Mouse (Mus musculus) kidney, embryonic 14.5 days (tissue): ENCODE results near the gene Frmd4a. TPM values are rescaled to one million over a fixed set of nuclear protein-coding genes. Genes with fewer than 3 reads are reported as not detected.
"Not testable (repeated sequence)": the region's sequence is repeated elsewhere in the genome, so short reads cannot be mapped to it uniquely, and the experiment has no call there.

ENCODE experiments used
- ATAC-seq: fragments of 200-750 bp; cut with Nextera tagmentation; 2 replicates; pipeline ENCODE4 v1.8.0; 2017; ENCODE audit warnings: moderate number of reproducible peaks, mild to moderate bottlenecking, moderate TSS enrichment, moderate library complexity; ENCODE audit not compliant: low FRiP score, low TSS enrichment
- H3K27ac ChIP-seq: fragments of 300-500 bp; sonication (generic); 2 replicates; pipeline ENCODE4 v1.5.1; 2014; ENCODE audit warnings: low read depth, mild to moderate bottlenecking, low read length, moderate library complexity, mixed read lengths
- H3K27me3 ChIP-seq: fragments of 300-500 bp; sonication (generic); 2 replicates; pipeline ENCODE4 v1.6.1; 2014; ENCODE audit warnings: mild to moderate bottlenecking, low read length; ENCODE audit not compliant: control insufficient read depth, insufficient read depth
- H3K36me3 ChIP-seq: fragments of 300-500 bp; sonication (generic); 2 replicates; pipeline ENCODE4 v1.6.1; 2014; ENCODE audit warnings: low read length, mixed read lengths; ENCODE audit not compliant: control insufficient read depth, insufficient read depth
- H3K4me1 ChIP-seq: fragments of 300-500 bp; sonication (generic); 2 replicates; pipeline ENCODE4 v1.6.1; 2014; ENCODE audit warnings: low read length, mixed read lengths; ENCODE audit not compliant: control insufficient read depth, insufficient read depth
- H3K4me2 ChIP-seq: fragments of 300-500 bp; sonication (generic); replicated peaks from 2 replicates; pipeline ENCODE4 v1.6.1; 2014; ENCODE audit warnings: low read depth, mild to moderate bottlenecking, low read length
- H3K4me3 ChIP-seq: fragments of 300-500 bp; sonication (generic); 2 replicates; pipeline ENCODE4 v1.5.1; 2014; ENCODE audit warnings: mild to moderate bottlenecking, low read length
- H3K9ac ChIP-seq: fragments of 300-500 bp; sonication (generic); 2 replicates; pipeline ENCODE4 v1.6.1; 2014; ENCODE audit warnings: low read depth, mild to moderate bottlenecking, low read length, moderate library complexity
- H3K9me3 ChIP-seq: fragments of 300-500 bp; sonication (generic); 2 replicates; pipeline ENCODE4 v1.6.1; 2016; ENCODE audit warnings: low read length; ENCODE audit not compliant: control insufficient read depth
- WGBS: fragments of 180-500 bp; shearing (Covaris S2); extraction: QIAGEN DNeasy Blood & Tissue Kit; methylation state at CpG from one replicate; pipeline ENCODE4 v1.1.7; 2014; 5-methylcytosine and 5-hydroxymethylcytosine counted together
- polyA plus RNA-seq: library from polyadenylated mRNA; unstranded; fragments of >200 nt; fragmentation: Nextera tagmentation; extraction: Ambion mirVana; gene quantifications from 2 replicates; pipeline ENCODE4 v1.2.1, GENCODE M21; 2014

The Frmd4a gene
- polyA plus RNA-seq, 1 experiment from 2014 or later, result 39.2 TPM

DNA sequence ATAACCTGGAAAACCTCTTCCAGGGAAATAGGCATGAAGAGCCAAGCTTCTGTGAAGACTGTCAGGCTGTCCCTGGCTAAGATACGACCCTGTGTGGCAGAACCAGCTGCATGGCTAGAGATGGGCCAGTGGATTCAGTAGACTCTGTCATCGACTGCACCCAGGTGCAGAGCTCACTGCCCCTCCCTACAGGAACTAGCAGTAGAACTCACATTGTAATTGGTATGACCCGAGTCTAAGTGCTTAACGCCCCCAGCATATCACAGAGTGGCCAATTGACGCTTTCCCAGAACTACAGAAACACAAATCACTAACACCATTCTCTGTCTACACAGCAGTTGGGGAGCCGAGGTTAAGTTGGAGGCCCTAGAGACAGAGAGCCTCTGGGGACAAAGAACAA is 232.2 kb downstream of the Frmd4a start:
- Histone ChIP-seq H3K4me1 (peaks cover 3% of the 10 kb centered on the region; the same call in 1 of the 2 replicates), H3K9ac (no peak overlapping the region), H3K9me3 (no peaks in the 10 kb centered on the region), H3K27me3 (no peaks in the 10 kb centered on the region), H3K4me2 (no peak overlapping the region), H3K36me3 (no peaks in the 10 kb centered on the region), H3K4me3 (no peak overlapping the region), H3K27ac (no peak overlapping the region)
- ATAC-seq, result no peak
- 37% methylated on average over 6 of the region's 6 CpGs for WGBS

DNA sequence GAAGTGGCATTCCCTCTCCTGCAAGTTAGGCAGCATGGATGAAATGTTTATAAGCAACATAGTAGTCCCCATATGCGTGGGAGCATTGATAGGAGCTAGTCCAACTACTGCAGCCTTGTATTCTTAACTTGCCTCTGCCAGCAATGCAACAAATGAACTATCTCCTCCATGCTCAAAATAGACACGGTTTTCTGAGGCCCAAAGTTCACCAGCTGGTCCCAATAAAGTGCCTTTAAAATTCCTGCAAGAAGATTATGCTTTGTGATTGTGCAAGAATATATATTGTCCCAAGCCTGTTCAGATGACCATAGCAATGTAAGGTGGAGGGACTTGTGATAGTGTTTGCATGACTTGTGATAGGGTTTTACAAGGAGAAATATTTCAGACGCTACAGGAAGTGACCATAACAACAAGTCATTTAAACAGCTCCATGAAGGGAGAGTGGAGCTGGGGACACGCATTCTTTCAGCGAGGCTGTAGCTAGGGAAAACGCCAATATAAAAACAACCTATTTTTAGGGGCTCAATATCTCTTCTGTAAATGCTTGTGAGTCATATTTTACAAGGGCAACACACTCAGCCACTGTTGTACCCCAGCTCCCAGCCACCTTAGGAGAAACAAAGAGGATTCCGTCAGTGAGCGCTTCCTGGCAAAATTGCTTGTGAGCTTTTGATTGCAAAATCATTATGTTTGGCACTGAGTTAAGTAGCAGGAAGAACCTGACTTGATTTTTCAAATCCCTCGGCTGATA is 235.2 kb downstream of the Frmd4a start:
- 50% methylated on average over 9 of the region's 9 CpGs for WGBS
- Histone ChIP-seq H3K36me3 (no peaks in the 10 kb centered on the region), H3K27me3 (no peaks in the 10 kb centered on the region), H3K4me2 (no peak overlapping the region), H3K27ac (peak overlapping the region; percentile 30; the same call in 1 of the 2 replicates), H3K4me1 (peaks cover 3% of the 10 kb centered on the region; the same call in 1 of the 2 replicates), H3K9ac (no peak overlapping the region), H3K9me3 (no peaks in the 10 kb centered on the region), H3K4me3 (no peak overlapping the region)
- ATAC-seq, result no peak

DNA sequence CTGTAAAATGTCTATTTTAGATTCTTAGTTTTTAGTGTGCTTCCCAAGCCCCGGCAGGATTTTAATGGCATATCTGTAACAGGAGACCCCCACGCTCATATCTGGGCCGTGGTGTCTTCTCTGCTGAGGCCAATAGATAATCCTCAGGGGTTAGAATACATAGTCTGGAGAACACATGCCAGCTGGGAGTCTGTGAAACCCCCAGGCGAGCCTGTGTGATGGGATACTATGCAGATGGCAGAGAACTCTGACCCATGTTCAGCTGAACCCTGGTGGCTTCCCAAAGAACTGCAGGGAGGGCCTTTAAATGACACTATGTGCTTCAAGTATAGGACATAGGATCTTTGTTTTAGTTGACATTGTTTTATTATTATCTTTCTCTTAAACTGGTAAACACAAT is 235.8 kb downstream of the Frmd4a start:
- no peak overlapping the region for H3K4me2 ChIP-seq
- H3K9ac ChIP-seq, result no peak overlapping the region
- ATAC-seq, result peak; percentile 66
- no peaks in the 10 kb centered on the region for H3K36me3 ChIP-seq
- no peaks in the 10 kb centered on the region for H3K9me3 ChIP-seq
- no peak overlapping the region for H3K4me3 ChIP-seq
- H3K4me1 ChIP-seq, result peaks cover 3% of the 10 kb centered on the region; the same call in 1 of the 2 replicates
- H3K27ac ChIP-seq, result peak overlapping the region; percentile 30; the same call in 1 of the 2 replicates
- 15% methylated on average over 4 of the region's 4 CpGs for WGBS
- H3K27me3 ChIP-seq, result no peaks in the 10 kb centered on the region

DNA sequence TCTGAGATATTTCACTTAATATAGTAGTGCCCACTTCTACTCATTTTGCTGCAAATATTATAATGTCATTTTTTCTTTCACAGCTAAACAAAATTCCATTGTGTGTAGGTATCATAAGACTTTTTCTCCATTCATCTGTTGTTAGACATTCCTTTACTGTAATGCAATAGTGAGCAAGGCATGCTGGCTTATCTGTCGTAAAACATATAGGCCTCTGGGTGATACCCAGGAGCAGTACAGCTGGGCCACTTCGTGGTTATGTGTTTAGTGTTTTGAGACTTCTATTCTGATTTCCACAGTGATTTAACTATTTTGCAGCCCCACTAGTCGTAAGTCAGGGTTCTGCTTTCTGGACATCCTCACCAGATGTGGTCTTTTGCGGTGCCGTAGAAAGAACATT is 236.6 kb downstream of the Frmd4a start:
- Histone ChIP-seq H3K4me2 (no peak overlapping the region), H3K27ac (no peak overlapping the region), H3K4me3 (no peak overlapping the region), H3K36me3 (no peaks in the 10 kb centered on the region), H3K4me1 (peaks cover 3% of the 10 kb centered on the region; the same call in 1 of the 2 replicates), H3K27me3 (no peaks in the 10 kb centered on the region), H3K9ac (no peak overlapping the region), H3K9me3 (no peaks in the 10 kb centered on the region)
- no peak for ATAC-seq
- 70% methylated on average over 5 of the region's 5 CpGs for WGBS

DNA sequence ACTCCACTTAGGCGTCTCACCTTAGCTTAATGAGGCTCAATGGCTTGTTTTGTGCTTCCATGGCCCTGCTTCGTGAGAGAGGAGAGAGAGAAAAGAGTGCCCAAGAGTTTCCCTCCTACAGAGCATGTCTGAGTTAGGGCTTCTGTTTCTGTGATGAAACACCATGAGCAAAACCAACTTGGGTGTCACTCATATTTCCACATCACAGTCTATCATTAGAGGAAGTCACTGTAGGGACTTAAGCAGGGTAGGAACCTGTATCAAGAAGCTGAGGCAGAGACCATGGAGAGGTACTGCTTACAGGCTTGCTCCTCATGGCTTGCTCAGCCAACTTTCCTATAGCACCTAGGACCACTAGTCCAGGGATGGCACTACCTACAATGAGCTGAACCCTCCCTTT is 238.7 kb downstream of the Frmd4a start:
- Histone ChIP-seq H3K4me2 (no peak overlapping the region), H3K9ac (no peak overlapping the region), H3K27me3 (no peaks in the 10 kb centered on the region), H3K27ac (no peak overlapping the region), H3K4me3 (no peak overlapping the region), H3K4me1 (peaks cover 7% of the 10 kb centered on the region; the same call in 1 of the 2 replicates), H3K9me3 (no peaks in the 10 kb centered on the region), H3K36me3 (no peaks in the 10 kb centered on the region)
- 82% methylated on average over 2 of the region's 2 CpGs for WGBS
- no peak for ATAC-seq

DNA sequence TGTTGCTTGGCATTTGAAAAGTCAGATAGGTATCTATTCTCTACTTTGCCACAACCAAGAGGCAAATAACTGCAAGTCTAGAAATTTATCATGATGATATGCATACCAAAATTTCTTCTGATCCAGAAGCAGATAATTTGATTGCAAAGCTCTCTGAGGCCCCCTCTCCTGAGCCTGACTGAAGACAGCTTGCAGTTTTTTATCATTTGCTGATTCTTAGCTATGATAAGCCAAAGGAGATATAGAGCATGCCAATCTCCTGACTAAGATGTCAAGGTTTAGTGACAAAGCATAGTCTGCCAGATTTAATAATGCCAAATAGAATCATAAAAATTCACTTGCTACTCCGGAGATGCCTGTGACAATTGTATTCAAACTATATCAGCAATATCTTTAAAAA is 240.1 kb downstream of the Frmd4a start:
- Histone ChIP-seq H3K4me1 (peaks cover 7% of the 10 kb centered on the region; the same call in 1 of the 2 replicates), H3K9me3 (no peaks in the 10 kb centered on the region), H3K4me3 (no peak overlapping the region), H3K27me3 (no peaks in the 10 kb centered on the region), H3K27ac (no peak overlapping the region), H3K36me3 (no peaks in the 10 kb centered on the region), H3K4me2 (no peak overlapping the region), H3K9ac (no peak overlapping the region)
- no peak for ATAC-seq
- 87% methylated on average over 1 of the region's 1 CpGs for WGBS

DNA sequence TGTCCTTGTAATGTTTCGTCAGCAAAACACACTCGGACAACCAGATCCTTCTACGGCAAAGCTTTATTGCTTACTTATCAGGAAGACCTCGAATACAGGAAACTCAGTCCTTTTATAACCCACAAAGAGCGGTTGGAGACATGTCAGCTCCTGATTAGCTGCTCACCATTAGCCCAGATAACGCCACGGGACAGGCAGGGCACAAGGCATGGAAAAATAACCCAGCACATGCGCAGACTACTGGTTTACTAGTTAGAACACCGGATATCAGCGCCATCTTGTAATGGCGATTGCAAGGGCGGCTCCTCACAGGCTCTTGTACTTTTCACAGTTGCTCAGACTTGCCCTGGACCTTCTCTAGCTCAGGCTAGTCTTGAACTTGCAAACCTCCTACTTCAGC is 241.3 kb downstream of the Frmd4a start:
- not testable (repeated sequence) for H3K27me3 ChIP-seq, H3K36me3 ChIP-seq, H3K27ac ChIP-seq, H3K9me3 ChIP-seq, H3K4me3 ChIP-seq, ATAC-seq, H3K4me1 ChIP-seq, H3K4me2 ChIP-seq, H3K9ac ChIP-seq
- 92% methylated on average over 12 of the region's 12 CpGs for WGBS

DNA sequence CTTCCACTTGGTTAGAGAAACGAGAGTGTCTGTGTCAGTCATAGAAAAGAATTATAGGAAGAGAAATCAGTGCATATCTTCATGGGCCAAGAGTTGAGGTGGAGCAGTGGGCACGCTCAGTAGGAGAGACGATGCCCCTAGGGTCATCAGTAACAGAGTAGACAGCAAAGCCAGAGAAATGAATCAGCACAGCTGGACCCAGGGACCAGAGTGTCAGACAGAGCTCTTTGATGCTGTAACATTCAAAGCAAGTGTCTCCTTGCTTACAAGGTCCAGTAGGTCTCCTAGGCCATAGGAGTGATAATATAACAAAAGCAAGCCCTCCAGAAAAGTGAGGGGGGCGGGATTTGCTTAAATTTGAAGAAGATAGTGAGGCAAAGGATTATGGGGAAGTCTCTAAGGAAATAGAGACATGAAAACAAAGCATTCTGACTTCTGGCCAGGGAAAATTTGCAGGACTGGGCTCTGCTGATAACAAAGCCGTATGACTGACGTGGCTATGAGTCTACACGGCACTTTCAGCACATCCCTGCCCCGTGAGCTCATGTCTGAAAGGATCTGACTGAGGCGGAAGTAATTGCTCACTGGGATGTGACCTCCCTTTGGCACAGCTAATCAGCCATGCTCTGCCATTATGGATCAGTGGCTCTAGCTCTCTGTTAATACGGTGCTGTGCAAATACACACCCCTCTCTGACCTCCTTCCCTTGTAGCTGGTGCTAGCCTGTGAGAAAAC is 243.0 kb downstream of the Frmd4a start:
- Histone ChIP-seq H3K27me3 (no peaks in the 10 kb centered on the region), H3K27ac (no peak overlapping the region), H3K9ac (no peak overlapping the region), H3K9me3 (no peaks in the 10 kb centered on the region), H3K4me1 (0 out of 2 replicates have a peak, but pooled peaks cover 4% of the 10 kb centered on the region), H3K4me3 (no peak overlapping the region), H3K4me2 (no peak overlapping the region), H3K36me3 (no peaks in the 10 kb centered on the region)
- 45% methylated on average over 10 of the region's 10 CpGs for WGBS
- ATAC-seq, result peak; percentile 16; the same call in 1 of the 2 replicates

DNA sequence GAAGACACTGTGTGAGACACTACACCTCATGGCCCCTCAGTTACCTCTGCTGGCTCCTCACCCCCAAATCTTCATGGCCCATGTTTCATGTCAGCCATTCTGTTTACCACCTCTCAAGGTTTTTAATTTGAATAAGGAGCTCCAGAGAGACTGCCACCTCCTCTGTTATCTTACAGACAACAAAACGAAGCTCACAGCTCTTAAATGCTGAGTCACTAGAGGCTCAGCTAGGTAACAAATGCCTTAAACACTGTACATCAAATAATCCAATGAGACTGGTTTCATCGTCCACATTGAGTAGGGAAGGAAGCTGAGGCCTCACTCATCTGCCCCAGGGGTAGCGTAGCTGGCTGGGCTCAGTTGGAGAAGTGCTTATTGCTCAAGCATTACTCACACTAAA is 245.2 kb downstream of the Frmd4a start:
- no peaks in the 10 kb centered on the region for H3K27me3 ChIP-seq
- H3K4me1 ChIP-seq, result 0 out of 2 replicates have a peak, but pooled peaks cover 4% of the 10 kb centered on the region
- H3K9me3 ChIP-seq, result no peaks in the 10 kb centered on the region
- no peaks in the 10 kb centered on the region for H3K36me3 ChIP-seq
- ATAC-seq, result no peak
- no peak overlapping the region for H3K4me2 ChIP-seq
- no peak overlapping the region for H3K27ac ChIP-seq
- H3K9ac ChIP-seq, result no peak overlapping the region
- WGBS, result 82% methylated on average over 3 of the region's 3 CpGs
- H3K4me3 ChIP-seq, result no peak overlapping the region
